Mouse (Mus musculus): ENCODE data around the gene Arhgdia.
A peak's percentile ranks its signal among the peaks of the same experiment; 100 is the strongest.

Arhgdia gene

GRCm38 (mm10) chr11:120549986-120550809 lies 31.2 kb downstream of the Arhgdia start:
- no peak for DNase-seq (ENCODE audit: low read depth)

GRCm38 (mm10) chr11:120549168-120549945 lies 32.1 kb downstream of the Arhgdia start, which contains the start of gene Mcrip1:
Mcrip1 (minus strand) TSS chr11:120549727.
- peak; percentile 76 for DNase-seq (ENCODE audit: low read depth)

DNA sequence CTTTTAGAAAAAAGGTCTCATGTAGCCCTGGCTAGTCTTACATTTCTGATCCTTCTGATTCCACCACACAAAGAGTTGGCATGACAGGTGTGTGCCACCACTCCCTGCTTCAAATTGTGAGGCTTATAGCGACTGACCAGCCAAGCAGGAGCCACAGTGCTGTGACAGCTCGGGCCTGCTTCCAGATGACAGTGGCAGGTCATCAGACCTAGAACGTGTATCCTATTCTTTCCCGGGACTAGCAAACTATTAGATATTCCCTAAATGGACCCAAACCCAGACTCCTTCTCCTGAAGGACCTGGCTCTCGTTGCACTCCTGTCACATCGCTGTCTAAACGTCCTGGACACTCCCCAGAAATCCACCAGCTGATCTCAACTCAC lies 32.6 kb downstream of the Arhgdia start:
- DNase-seq (ENCODE audit: low read depth) = no peak

DNA sequence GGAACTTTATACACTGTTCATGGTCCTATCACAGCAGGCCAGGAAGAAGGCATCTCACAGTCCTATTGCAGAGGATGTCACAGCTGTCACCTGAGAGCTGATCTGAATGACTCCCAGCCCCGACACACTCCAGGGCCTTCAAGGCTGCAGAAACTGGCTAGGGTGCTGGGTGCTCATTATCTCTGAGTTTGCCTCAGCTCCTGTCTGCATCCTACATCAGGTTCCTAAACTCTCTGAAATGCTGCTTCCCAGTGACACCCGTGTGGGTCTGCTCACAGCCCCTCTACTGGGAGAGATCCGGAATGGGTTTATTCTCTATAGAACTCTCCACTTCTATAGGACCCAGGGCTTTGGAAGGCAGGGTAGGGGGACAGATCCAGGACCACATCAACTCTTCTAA lies 33.2 kb downstream of the Arhgdia start:
- no peak for DNase-seq (ENCODE audit: low read depth)

DNA sequence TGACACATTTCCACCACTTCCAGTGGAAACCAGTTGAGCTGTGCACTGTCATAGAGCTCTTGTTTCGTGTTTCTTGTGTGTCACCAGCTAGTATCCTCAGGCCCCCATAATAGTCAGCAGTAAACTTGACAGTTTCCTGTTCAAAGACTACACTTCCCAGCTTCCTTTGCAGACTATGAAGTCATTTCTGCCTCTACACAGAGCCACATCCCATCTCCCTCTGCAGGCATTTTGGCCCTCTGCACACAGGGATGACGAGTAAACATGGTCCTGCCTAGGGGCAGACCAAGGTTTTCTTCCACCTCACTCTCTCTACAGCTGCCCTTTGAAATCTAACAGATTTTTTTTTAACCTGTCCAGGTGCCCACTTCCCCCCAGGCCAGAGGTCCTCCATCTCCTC lies 34.0 kb downstream of the Arhgdia start:
- no peak for DNase-seq (ENCODE audit: low read depth)

- no peak for DNase-seq (ENCODE audit: low read depth)
Measured at GRCm38 (mm10) chr11:120545964-120546363, 35.5 kb downstream of the Arhgdia start.

DNA sequence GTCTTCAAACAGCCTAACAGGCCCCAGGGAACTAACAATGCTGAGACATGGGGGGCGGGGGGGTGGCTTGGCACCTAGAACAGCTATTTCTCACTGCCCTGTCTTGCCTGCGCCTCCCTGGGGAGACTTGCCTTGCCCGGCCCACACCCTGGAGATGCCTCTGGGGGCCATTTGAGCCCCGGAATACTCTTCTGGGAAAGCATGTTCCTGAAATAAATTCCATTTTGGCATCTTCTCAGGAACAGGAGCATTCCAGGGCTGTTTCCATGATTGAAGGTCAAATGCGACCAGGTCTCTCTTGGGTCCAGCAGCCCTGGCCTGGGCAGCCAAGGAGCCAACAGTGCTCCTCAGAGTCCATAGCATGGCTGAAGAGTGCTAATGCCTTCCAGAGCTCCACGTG lies 39.0 kb downstream of the Arhgdia start:
- DNase-seq (ENCODE audit: low read depth) = no peak

DNA sequence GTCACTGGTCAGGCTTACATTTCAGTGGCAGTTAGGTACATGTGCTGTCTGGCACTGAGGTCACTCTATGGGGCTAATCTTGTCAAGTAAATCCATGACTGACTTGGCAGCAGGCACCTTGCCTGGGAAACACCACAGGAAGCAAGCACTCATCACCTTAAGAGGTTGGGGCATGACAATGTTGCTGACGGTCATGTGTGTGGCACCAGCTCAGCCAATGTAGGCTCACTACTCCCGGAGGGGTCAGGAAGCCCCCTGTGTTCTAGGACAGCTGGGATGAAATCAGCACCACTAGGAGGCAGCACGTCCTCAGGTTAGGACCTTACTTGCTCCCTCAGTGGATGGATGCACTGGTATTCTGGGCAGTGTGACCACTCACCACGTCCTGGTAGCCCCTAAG lies 39.5 kb downstream of the Arhgdia start:
- DNase-seq (ENCODE audit: low read depth) = no peak

GRCm38 (mm10) chr11:120539285-120540014 lies 42.0 kb downstream of the Arhgdia start:
- no peak for DNase-seq (ENCODE audit: low read depth)

DNA sequence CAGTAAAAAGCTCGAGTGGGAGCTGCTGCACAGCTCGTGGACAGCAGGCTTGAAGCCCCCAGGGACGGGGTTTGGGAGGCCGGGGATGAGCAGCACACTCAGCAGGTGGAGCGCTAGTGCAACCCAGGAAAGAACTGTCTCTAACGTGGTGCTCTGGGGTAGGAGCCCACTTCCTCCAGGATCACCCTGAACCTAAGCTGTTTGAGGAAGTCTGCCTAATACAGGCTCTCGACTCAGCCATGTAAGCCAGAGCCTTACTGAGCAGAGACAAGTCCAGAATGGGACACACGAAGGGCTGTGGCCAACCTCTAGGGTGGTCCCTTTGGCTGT lies 42.5 kb downstream of the Arhgdia start:
- DNase-seq (ENCODE audit: low read depth) = no peak

DNA sequence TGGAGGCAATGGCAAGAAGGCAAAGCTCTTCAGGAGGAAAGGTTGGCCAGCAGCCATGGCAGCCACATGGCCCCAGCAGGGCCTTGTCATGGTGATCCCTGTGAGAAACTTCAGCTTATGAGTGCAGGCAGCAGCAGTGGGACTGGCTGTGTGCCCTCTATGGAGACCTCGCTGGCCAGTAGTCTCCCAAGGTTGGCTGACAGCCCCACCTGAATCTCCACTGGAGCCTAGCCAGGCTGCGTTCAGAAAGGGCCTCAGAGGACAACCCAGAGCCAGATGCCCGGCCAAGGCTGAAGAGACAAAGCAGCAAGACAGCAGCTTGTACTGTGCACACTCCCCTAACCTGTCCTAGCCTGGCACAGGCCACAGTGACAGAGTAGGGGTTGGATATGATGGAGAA lies 42.9 kb downstream of the Arhgdia start:
- DNase-seq (ENCODE audit: low read depth) = no peak

DNA sequence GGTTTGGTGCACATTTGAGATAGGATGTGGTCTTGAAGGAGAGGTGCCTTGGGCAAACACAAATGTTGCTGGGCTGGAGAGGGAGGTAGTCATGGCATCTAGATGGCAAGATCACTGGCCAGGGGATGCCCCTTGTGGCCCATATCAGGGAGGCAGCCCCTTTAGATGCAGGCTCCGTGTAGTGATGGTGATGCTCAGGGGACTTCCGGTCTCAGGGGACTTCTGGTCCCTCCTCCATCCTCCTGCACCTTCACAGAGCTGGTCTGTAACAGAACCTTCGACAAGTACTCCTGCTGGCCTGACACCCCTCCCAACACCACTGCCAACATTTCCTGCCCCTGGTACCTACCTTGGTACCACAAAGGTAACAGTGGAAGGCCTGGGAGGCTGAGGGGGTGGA lies 45.6 kb downstream of the Arhgdia start:
- DNase-seq (ENCODE audit: low read depth) = no peak

DNA sequence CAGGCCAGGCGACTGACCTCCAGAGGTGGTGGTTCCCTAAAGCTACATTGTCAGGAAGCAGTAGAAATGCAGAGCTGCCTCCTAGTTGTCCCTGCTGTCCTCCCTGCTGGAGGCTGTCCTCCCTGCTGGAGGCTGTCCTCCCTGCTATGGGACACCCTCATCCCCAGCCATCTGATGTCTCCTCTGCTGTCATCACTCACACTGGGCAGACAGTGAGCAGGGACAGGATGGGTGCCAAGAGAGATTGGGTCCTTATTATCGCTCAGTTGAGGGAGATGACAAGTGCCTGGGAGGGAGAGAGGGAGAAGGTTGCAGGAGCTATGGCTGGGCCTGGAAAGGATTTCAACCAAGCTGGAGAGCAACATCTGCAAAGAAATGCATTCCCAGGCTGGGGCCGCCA lies 46.3 kb downstream of the Arhgdia start:
- DNase-seq (ENCODE audit: low read depth) = no peak

GRCm38 (mm10) chr11:120534093-120534492 lies 47.3 kb downstream of the Arhgdia start:
- no peak for DNase-seq (ENCODE audit: low read depth)

DNA sequence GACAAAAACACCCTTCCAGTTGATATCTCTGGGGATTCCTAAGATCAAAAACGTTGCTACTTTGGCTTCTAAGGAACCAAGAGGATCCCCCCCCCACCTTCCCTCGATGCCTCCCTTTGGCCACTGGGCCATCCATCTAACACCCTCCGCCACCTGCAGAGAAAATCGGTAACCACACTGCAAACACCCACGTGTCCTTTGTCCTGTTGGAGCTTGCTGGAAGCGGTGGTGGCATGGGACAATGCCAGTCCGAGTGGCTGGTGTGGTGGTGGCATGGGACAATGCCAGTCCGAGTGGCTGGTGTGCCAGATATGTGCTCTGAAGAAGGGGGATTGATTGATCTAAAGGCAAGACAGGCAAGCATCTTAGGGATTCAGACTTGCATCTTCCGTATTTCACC lies 49.8 kb downstream of the Arhgdia start:
- no peak for DNase-seq (ENCODE audit: low read depth)

DNA sequence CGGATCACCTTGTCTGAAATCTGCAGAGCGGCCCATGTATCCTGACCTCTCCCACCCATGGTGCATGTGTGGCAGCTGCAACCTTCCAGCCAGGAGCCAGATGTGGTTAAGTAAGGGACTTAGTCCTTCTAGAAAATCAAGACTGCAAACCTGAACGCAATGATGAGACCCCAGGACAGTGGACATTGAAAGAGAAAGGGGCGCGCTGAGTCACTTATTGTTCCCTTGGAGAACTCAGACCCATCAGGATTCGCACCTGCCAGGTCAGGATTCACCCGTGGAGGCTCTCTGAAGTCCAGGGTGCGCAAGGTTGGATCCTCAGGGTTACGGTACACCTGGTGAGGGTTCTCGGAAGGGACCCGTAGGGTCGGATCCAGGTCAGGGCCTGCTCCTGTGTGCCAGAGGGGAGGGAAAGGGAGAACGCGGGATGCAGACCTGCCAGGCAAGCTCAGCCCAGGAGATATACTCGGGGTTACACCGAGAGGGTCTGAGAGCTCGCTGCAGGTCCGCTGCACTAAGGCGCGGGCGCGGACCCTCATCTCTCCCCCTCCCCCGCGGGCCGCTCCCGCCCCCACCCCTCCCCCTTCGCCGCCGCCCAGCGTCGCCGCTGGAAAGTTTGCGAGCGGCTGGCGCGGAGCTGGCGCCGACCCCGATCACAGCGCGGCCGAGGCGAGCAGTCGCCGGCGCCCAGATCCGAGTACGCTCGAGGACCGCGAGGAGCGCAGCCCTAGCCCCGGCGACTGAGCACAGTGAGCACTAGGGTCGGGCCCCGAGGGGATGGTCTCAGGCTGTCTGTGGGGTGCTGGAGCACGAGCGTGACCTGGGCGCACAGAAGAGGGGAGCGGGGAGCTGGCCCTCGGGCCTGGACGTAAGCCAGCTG lies 51.1 kb downstream of the Arhgdia start, which contains the start of gene Gcgr:
Gene Gcgr, plus strand, starts transcription at position 615 of the 880 bp plus-strand sequence.
- DNase-seq (ENCODE audit: low read depth) = no peak

DNA sequence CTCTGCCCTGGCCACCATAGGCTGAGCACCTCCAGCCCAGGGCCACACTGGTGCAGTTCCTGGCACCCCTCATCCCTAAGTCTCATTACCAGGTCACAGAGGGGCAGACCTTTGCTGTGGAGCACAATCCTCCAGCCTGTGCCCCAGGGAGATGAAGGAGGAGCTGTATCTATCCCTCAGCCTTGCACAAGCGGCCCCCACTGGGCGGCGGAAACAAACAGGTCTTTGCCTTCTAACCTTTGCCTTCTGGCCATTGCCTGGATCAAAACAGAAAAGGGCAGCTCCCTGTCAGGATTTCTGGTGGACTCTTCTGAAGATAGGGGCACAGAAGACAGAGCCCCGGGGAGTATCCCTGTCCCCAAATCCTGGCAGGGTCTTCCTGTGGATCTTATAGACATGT lies 52.5 kb downstream of the Arhgdia start:
- no peak for DNase-seq (ENCODE audit: low read depth)
